Mouse (Mus musculus) CH12.LX (cell line): ENCODE data around the gene Vdr. TPM values are rescaled to one million over a fixed set of nuclear protein-coding genes. Genes with fewer than 3 reads are reported as not detected.
A peak's percentile ranks its signal among the peaks of the same experiment; 100 is the strongest.

ENCODE experiments used
- DNase-seq: peaks from one replicate; pipeline ENCODE4 v3.0.0-alpha.2; 2013; ENCODE audit errors: extremely low read depth
- H3K27ac ChIP-seq: 2 replicates; pipeline ENCODE4 v1.5.1; 2012; ENCODE audit warnings: low read depth, mild to moderate bottlenecking, control low read depth, moderate library complexity; ENCODE audit not compliant: insufficient read depth
- H3K27me3 ChIP-seq: replicated peaks from 2 replicates; pipeline ENCODE3; 2012; ENCODE audit warnings: inconsistent platforms
- H3K36me3 ChIP-seq, 2 experiments: replicated peaks in 1 of 2; 2 replicates each; pipeline versions ENCODE3 to v1.6.1; 2012; ENCODE audit warnings: inconsistent platforms in 1 of 2, low read length in 1 of 2, mild to moderate bottlenecking in 1 of 2, mixed read lengths in 1 of 2, moderate library complexity in 1 of 2; ENCODE audit not compliant: control insufficient read depth in 1 of 2, insufficient read depth in 1 of 2
- H3K4me1 ChIP-seq, 2 experiments: 2 replicates each; pipeline ENCODE4 v1.6.1; 2012; ENCODE audit warnings: inconsistent platforms in 1 of 2, moderate library complexity in 1 of 2; ENCODE audit not compliant: insufficient read depth in 2 of 2, control insufficient read depth in 1 of 2
- H3K4me2 ChIP-seq: 2 replicates; pipeline ENCODE4 v1.6.1; 2012; ENCODE audit warnings: low read depth, mild to moderate bottlenecking, control low read depth; ENCODE audit not compliant: poor library complexity, insufficient read depth, severe bottlenecking
- H3K4me3 ChIP-seq, 3 experiments: fragments of 150-350 bp in 1 of 3; sonication (generic) in 1 of 3; replicated peaks in 1 of 3; 2 replicates each; pipeline versions ENCODE3 to v1.5.1; 2011 to 2012; ENCODE audit warnings: low read depth in 2 of 3, low read length in 2 of 3, mild to moderate bottlenecking in 2 of 3, moderate library complexity in 2 of 3, control low read depth in 1 of 3, improper control_type of control experiment in 1 of 3, inconsistent platforms in 1 of 3, mixed read lengths in 1 of 3; ENCODE audit not compliant: poor library complexity in 1 of 3
- H3K79me2 ChIP-seq: replicated peaks from 2 replicates; pipeline ENCODE4 v1.6.1; 2012; ENCODE audit warnings: mild to moderate bottlenecking, moderate library complexity; ENCODE audit not compliant: control insufficient read depth, poor library complexity, insufficient read depth, severe bottlenecking; ENCODE audit errors: extremely low read depth
- H3K9ac ChIP-seq: 2 replicates; pipeline ENCODE4 v1.6.1; 2012; ENCODE audit warnings: low read depth, mild to moderate bottlenecking, control low read depth, moderate library complexity; ENCODE audit not compliant: insufficient read depth
- H3K9me3 ChIP-seq: replicated peaks from 2 replicates; pipeline ENCODE3; 2012; ENCODE audit warnings: low read length, inconsistent platforms, mixed read lengths
- BHLHE40 ChIP-seq: IDR thresholded peaks from 2 replicates; pipeline ENCODE4 v1.6.1; 2011; ENCODE audit warnings: mild to moderate bottlenecking, low read depth, low read length, improper control_type of control experiment
- CTCF ChIP-seq, 2 experiments: IDR thresholded peaks in 1 of 2; conservative IDR thresholded peaks in 1 of 2; 2 replicates each; pipeline ENCODE4 v1.5.1; 2011 to 2012; ENCODE audit warnings: low read depth in 2 of 2, low read length in 2 of 2, improper control_type of control experiment in 1 of 2, inconsistent platforms in 1 of 2, mild to moderate bottlenecking in 1 of 2, moderate library complexity in 1 of 2
- E2F4 ChIP-seq: IDR thresholded peaks from 2 replicates; pipeline ENCODE4 v1.6.1; 2011; ENCODE audit warnings: low read depth, low read length, improper control_type of control experiment; ENCODE audit not compliant: insufficient replicate concordance
- ELF1 ChIP-seq: IDR thresholded peaks from 2 replicates; pipeline ENCODE4 v1.6.1; 2014; ENCODE audit warnings: low read depth, mild to moderate bottlenecking, inconsistent platforms, low read length, improper control_type of control experiment
- ETS1 ChIP-seq: conservative IDR thresholded peaks from 2 replicates; pipeline ENCODE4 v1.6.1; 2012; ENCODE audit warnings: low read depth, mild to moderate bottlenecking, inconsistent platforms, low read length, improper control_type of control experiment, moderate library complexity
- GABPA ChIP-seq: IDR thresholded peaks from 2 replicates; pipeline ENCODE4 v1.6.1; 2012; ENCODE audit warnings: low read depth, low read length, improper control_type of control experiment, inconsistent platforms; ENCODE audit not compliant: insufficient replicate concordance
- HCFC1 ChIP-seq: IDR thresholded peaks from 2 replicates; pipeline ENCODE4 v1.6.1; 2012; ENCODE audit warnings: low read depth, mild to moderate bottlenecking, inconsistent platforms, low read length, improper control_type of control experiment
- JUN ChIP-seq: IDR thresholded peaks from 2 replicates; pipeline ENCODE4 v1.6.1; 2011; ENCODE audit warnings: low read depth, mild to moderate bottlenecking, low read length, improper control_type of control experiment, moderate library complexity; ENCODE audit not compliant: insufficient read depth
- MAZ ChIP-seq: IDR thresholded peaks from 2 replicates; pipeline ENCODE4 v1.6.1; 2012; ENCODE audit warnings: low read depth, mild to moderate bottlenecking, inconsistent platforms, low read length, improper control_type of control experiment, moderate library complexity
- MXI1 ChIP-seq: IDR thresholded peaks from 2 replicates; pipeline ENCODE4 v1.6.1; 2011; ENCODE audit warnings: mild to moderate bottlenecking, low read depth, low read length, improper control_type of control experiment
- PAX5 ChIP-seq: IDR thresholded peaks from 2 replicates; pipeline ENCODE4 v1.6.1; 2012; ENCODE audit warnings: low read length, inconsistent platforms, mixed read lengths
- POLR2A ChIP-seq: IDR thresholded peaks from 2 replicates; pipeline ENCODE4 v1.6.1; 2011; ENCODE audit warnings: low read depth, mild to moderate bottlenecking, improper control_type of control experiment, low read length
- POLR2AphosphoS2 ChIP-seq: IDR thresholded peaks from 2 replicates; pipeline ENCODE4 v1.6.1; 2011; ENCODE audit warnings: low read depth, low read length, improper control_type of control experiment
- SMC3 ChIP-seq: IDR thresholded peaks from 2 replicates; pipeline ENCODE4 v1.6.1; 2011; ENCODE audit warnings: low read depth, low read length, improper control_type of control experiment
- TBP ChIP-seq: conservative IDR thresholded peaks from 2 replicates; pipeline ENCODE4 v1.6.1; 2011; ENCODE audit warnings: low read depth, low read length, improper control_type of control experiment
- TCF12 ChIP-seq: IDR thresholded peaks from 2 replicates; pipeline ENCODE4 v1.6.1; 2014; ENCODE audit warnings: low read depth, mild to moderate bottlenecking, inconsistent platforms, low read length, improper control_type of control experiment
- UBTF ChIP-seq: IDR thresholded peaks from 2 replicates; pipeline ENCODE4 v1.6.1; 2012; ENCODE audit warnings: low read depth, mild to moderate bottlenecking, inconsistent platforms, low read length, improper control_type of control experiment, moderate library complexity
- ZKSCAN1 ChIP-seq: IDR thresholded peaks from 2 replicates; pipeline ENCODE4 v1.6.1; 2012; ENCODE audit warnings: low read depth, inconsistent platforms, low read length, improper control_type of control experiment, borderline replicate concordance
- ZMIZ1 ChIP-seq: IDR thresholded peaks from 2 replicates; pipeline ENCODE4 v1.6.1; 2012; ENCODE audit warnings: low read depth, mild to moderate bottlenecking, inconsistent platforms, low read length, improper control_type of control experiment
- dilution Hi-C: fragments of 300-500 bp; cut with MboI; formaldehyde crosslinking; loops from 2 replicates; pipeline ENCODE4 v1.14.3; 2020; ENCODE audit warnings: low sequenced_read_pairs; ENCODE audit not compliant: extremely low pct_unique_long_range_greater_than_20kb, extremely low pct_ligation_motif_present
- in situ Hi-C: fragments of 300-500 bp; cut with MboI; formaldehyde crosslinking; loops from 3 replicates; pipeline ENCODE4 v1.14.3; 2019; ENCODE audit warnings: low sequenced_read_pairs, low pct_ligation_motif_present, low pct_unique_long_range_greater_than_20kb, mixed read lengths
- polyA plus RNA-seq: library from polyadenylated mRNA; unstranded; fragments of >175 nt; gene quantifications from 2 replicates; pipeline ENCODE4 v1.2.1, GENCODE M21; 2012; ENCODE audit warnings: low read depth; ENCODE audit not compliant: insufficient read length
- total RNA-seq, 2 experiments: library from RNA; depleted of rRNA; stranded (reverse); fragments of 300-350 nt in 1 of 2; fragments of >200 nt in 1 of 2; gene quantifications; 2 replicates each; pipeline ENCODE4 v1.2.3; 2012 to 2014

The Vdr gene
- total and polyA plus RNA-seq, 3 experiments: 0.52 to 1.7 (median 0.68) TPM

- TF ChIP-seq JUN (no peak), HCFC1 (0 out of 2 replicates have a peak, but pooled peaks have one; percentile 21), ZMIZ1 (peak; percentile 9; the same call in 1 of the 2 replicates), GABPA (no peak), UBTF (no peak), SMC3 (no peak; the same call in 1 of the 2 replicates), TBP (0 out of 2 replicates have a peak, but pooled peaks have one; percentile 17), E2F4 (no peak)
These were observed 89.0 kb downstream of the Vdr start (continued) for GRCm38 (mm10) chr15:97821321-97821982.

GRCm38 (mm10) chr15:97819937-97820336 is 90.5 kb downstream of the Vdr start:
- H3K9ac ChIP-seq: no peak overlapping the region
- H3K4me1 ChIP-seq: peaks cover 59 to 93% of the 10 kb centered on the region in 2 experiments
- H3K27ac ChIP-seq: no peak overlapping the region
- TF ChIP-seq POLR2AphosphoS2 (no peak), ZMIZ1 (no peak), TCF12 (no peak), ETS1 (no peak), PAX5 (no peak), CTCF (conservative IDR thresholded peaks at IDR 0.05 in 1 of 2, IDR thresholded peaks at IDR 0.05 in 1 of 2; ENCODE audit: low read depth in 2 of 2, low read length in 2 of 2) (no peak), MXI1 (no peak)
- no peak overlapping the region for H3K4me3 ChIP-seq
- H3K36me3 ChIP-seq: peaks cover 5 to 56% of the 10 kb centered on the region in 2 experiments
- H3K79me2 ChIP-seq: peaks cover 24% of the 10 kb centered on the region
- H3K27me3 ChIP-seq: no peaks in the 10 kb centered on the region
- dilution Hi-C loops (no loop called here), in situ Hi-C loops (no loop called here)
- no peaks in the 10 kb centered on the region for H3K9me3 ChIP-seq
- no peak overlapping the region for H3K4me2 ChIP-seq
- DNase-seq: no peak

GRCm38 (mm10) chr15:97816199-97816994 is 94.0 kb downstream of the Vdr start:
- Histone ChIP-seq H3K36me3 (peaks cover 17 to 79% of the 10 kb centered on the region in 2 experiments), H3K79me2 (peaks cover 19% of the 10 kb centered on the region), H3K9ac (no peak overlapping the region), H3K9me3 (no peaks in the 10 kb centered on the region), H3K4me1 (peaks cover 36 to 89% of the 10 kb centered on the region in 2 experiments), H3K4me3 (no peak overlapping the region), H3K27ac (no peak overlapping the region), H3K4me2 (no peak overlapping the region), H3K27me3 (no peaks in the 10 kb centered on the region)
- dilution Hi-C loops: no loop called here
- DNase-seq: no peak
- TF ChIP-seq ZKSCAN1 (no peak), POLR2A (no peak), ELF1 (no peak), BHLHE40 (0 out of 2 replicates have a peak, but pooled peaks have one; percentile 13), ZMIZ1 (no peak), TCF12 (no peak), CTCF (conservative IDR thresholded peaks at IDR 0.05 in 1 of 2, IDR thresholded peaks at IDR 0.05 in 1 of 2; ENCODE audit: low read depth in 2 of 2, low read length in 2 of 2) (peak in 1 of 2 experiments; percentile 43; a peak in 2 of 4 replicates), MAZ (no peak)
- in situ Hi-C loops: no loop called here
